Mouse (Mus musculus) heart, postnatal 36 days (tissue): Measurements from ENCODE around the gene Pank3. TPM values are rescaled to one million over a fixed set of nuclear protein-coding genes. Genes with fewer than 3 reads are reported as not detected.
"Not testable (repeated sequence)": the region's sequence is repeated elsewhere in the genome, so short reads cannot be mapped to it uniquely, and the experiment has no call there.

ENCODE experiments used
- DNase-seq, 2 experiments: peaks; one replicate each; pipeline ENCODE4 v3.0.0; 2021 to 2022
- intact Hi-C: fragments of 180-260 bp; cut with DNase I; formaldehyde crosslinking; loops from one replicate; pipeline ENCODE4 v1.15.1; 2025
- total RNA-seq, 2 experiments: library from RNA; stranded (reverse); gene quantifications; 2 replicates each; pipeline ENCODE4 v1.2.3; 2021

Pank3 gene
- total RNA-seq, 2 experiments from 2014 or later, result 21.9 to 24.3 TPM

- no peak for DNase-seq
- intact Hi-C loops, result no loop called here
These were observed 6.3 kb downstream of the Pank3 start for GRCm38 (mm10) chr11:35775606-35776005.

DNA sequence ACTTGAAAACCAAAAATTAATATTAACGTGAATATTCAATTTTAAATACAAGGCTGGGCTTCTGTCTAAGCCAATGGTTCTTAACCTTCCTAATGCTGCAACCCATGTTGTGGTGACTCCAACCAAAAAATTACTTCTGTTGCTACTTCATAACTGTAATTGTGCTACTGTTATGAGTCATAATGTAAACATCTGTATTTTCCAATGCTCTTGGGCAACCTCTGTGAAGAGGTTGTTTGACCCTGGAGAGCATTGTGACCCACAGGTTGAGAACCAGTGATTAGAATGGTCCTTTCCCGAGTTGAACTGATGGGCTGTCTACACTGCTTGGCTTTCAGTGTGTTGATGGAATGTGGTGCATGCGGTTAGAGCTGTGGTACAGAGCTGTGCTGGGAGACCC is 7.2 kb downstream of the Pank3 start:
- intact Hi-C loops, result no loop called here
- no peak for DNase-seq

- intact Hi-C loops, result no loop called here
- DNase-seq, result no peak
These were observed 11.1 kb downstream of the Pank3 start for GRCm38 (mm10) chr11:35780336-35780735.

GRCm38 (mm10) chr11:35782444-35782843 is 13.2 kb downstream of the Pank3 start:
- DNase-seq, result no peak
- intact Hi-C loops, result no loop called here

- intact Hi-C loops, result no loop called here
- DNase-seq, result no peak
These were observed 13.8 kb downstream of the Pank3 start for GRCm38 (mm10) chr11:35783038-35783437.

- DNase-seq, result no peak
- intact Hi-C loops, result no loop called here
These were observed 14.7 kb downstream of the Pank3 start for GRCm38 (mm10) chr11:35784002-35784401.

GRCm38 (mm10) chr11:35784537-35784936 is 15.3 kb downstream of the Pank3 start:
- intact Hi-C loops, result no loop called here
- DNase-seq, result no peak

- DNase-seq, result no peak
- intact Hi-C loops, result no loop called here
These were observed 19.2 kb downstream of the Pank3 start for GRCm38 (mm10) chr11:35788443-35788842.

- intact Hi-C loops, DNase-seq: not testable (repeated sequence)
These were observed 23.5 kb downstream of the Pank3 start for GRCm38 (mm10) chr11:35792800-35793199.

DNA sequence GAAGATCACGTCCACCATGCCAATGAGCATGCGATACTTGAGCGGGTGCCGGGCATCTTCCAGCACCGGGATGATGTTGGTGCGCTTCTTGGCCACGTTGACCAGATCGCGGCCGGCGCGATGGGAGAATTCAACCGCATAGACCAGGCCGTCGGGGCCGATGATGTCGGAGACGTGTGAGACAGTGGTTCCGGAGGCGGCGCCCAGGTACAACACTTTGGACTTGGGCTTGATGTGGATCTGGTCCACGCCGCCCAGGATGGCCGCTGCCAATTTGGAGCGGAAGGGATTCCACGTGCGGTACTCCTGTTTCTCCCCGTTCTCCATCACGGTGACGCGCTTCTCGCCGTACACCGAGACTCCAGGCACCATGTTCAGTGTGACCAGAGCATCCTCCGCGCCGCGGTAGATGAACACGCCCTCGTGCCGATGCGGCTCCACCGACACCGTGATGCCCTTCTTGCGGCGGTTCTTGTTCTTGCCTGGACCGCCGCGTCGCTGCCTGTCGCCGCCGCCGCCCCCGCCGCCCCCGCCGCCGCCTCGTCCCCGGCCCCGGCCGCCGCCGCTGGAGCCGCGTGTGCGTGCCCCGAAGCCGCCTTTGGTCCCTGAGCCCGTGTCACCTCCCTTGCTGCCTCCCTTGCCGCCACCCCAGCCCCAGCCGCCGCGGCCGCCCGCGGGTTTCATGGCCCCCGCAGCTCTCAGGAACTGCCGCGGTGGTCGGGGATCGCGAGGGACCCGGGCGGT is 28.6 kb downstream of the Pank3 start:
- no peak for DNase-seq
- intact Hi-C loops, result no loop called here

GRCm38 (mm10) chr11:35798495-35798820 is 29.2 kb downstream of the Pank3 start:
- intact Hi-C loops, result no loop called here
- no peak for DNase-seq

GRCm38 (mm10) chr11:35798874-35799273 is 29.6 kb downstream of the Pank3 start, which contains the start of gene Fbll1:
Fbll1 (minus strand) TSS chr11:35798884.
- DNase-seq, result peak; percentile 14 to 19
- intact Hi-C loops, result no loop called here

DNA sequence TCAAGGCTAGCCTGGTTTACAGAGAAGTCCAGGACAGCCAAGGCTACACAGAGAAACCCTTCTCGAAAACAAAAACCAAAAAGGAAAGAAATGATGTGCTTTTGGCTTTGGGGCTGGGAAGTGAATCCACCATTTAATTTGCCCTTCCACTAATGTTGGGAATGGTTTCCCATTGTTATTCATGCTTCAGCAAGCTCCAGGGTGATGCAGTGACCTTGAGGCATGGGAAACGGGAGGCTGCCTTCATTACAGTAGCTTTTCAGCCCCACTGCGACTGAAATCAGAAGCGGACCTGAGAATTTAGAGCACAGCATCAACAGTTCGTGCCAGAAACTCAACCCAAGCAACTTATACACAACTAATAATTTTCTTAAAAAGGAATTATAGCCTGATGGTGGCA is 32.0 kb downstream of the Pank3 start:
- intact Hi-C loops, result no loop called here
- no peak for DNase-seq

DNA sequence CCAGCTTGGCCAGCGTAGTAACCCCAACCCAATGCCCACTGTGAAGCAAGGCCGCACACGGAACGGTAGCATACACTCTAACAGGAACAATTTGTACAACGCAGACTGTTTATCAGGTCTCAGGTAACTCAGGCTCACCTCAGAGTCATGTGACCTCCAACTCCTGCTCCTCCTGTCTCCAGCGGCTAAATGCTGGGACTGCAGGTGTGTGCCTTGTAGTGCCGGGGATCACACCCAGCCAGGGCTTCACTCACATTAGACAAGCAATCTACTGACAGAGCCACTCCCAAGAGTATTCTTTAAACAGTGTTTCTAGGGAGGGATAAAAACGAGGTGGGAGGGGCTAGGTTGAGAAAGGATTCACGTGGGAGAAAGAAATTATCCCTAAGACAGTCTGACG is 42.2 kb downstream of the Pank3 start:
- DNase-seq, result no peak
- intact Hi-C loops, result no loop called here

GRCm38 (mm10) chr11:35816316-35816715 is 47.0 kb downstream of the Pank3 start:
- intact Hi-C loops, result no loop called here
- DNase-seq, result no peak

DNA sequence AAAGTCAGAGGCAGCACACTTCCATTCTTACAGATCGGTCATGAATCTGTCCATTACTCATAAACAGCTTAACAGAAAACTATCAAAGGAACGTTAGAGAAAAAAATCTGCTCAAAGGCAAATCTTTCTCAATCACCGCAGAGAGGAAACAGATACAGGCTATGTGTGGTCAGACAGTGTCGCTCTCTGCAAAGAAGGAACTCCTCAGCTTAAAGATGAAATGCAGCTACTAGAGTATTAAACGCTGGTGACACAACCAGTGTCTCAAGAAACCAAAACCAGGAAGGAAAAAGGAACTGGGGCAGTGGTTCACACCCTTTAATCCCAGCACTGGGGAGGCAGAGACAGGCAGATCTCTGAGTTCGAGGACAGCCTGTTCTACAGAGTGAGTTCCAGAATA is 58.4 kb downstream of the Pank3 start:
- intact Hi-C loops, result no loop called here
- DNase-seq, result no peak

GRCm38 (mm10) chr11:35832139-35832538 is 62.9 kb downstream of the Pank3 start:
- intact Hi-C loops, result loop anchor here (10.0 kb wide), 1 partner anchor 997 kb away; the partner anchor contains the start of gene Spdl1
- no peak for DNase-seq

- intact Hi-C loops, result loop anchor here (10.0 kb wide), 1 partner anchor 998 kb away; the partner anchor contains the start of gene Spdl1
- no peak for DNase-seq
These were observed 64.0 kb downstream of the Pank3 start for GRCm38 (mm10) chr11:35833270-35833669.

GRCm38 (mm10) chr11:35834022-35834760 is 64.9 kb downstream of the Pank3 start, which contains the start of gene Rars:
Rars (minus strand) TSS chr11:35834506.
- peak; percentile 93 to 94 for DNase-seq
- intact Hi-C loops, result loop anchor here (2.0 to 10.0 kb wide), 2 partner anchors 63 to 999 kb away; partner anchors contain the start of gene Spdl1

DNA sequence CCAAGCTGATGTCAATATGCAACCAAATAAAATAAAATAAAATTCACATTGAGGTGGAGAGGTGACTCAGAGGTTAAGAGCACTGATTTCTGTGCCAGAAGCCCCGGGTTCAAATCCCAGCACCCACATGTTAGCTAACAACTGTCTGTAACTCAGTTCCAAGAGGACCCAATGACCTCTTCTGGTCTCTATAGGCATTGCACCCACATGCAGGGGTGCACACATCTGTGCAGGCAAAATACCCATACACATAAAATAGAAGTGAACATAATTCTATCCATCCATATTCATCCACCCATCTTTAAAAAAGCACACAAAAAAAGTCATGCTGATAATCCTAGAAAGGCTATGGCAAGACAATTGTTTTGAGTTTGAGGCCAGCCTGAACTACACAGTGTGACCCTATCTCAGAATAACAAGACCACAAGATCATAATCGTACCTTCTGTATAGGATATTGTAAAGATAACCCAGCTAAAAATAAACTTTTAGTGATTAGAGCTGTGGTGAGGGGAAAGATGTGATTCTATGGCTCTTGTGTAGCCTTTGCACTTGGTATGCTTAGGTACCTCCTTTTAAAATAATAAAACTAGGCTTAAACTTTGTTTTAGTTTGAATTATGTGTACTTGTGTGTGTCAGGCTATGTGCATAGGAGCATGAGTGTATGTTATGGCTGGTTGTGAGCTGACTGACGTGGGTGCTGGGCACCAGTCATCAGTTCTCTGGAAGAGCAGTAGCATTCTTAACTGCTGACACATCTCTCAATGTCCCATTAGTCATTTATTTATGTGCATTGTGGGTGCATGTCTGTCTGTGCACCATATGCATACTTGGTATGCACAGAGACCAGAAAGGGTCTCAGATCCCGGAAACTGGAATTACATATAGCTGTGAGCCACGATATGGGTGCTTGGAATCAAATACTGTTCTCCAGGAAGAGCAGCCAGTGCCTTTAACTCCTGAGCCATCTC is 68.2 kb downstream of the Pank3 start:
- no peak for DNase-seq
- intact Hi-C loops, result loop anchor here (10.0 kb wide), 1 partner anchor 1003 kb away; the partner anchor contains the start of gene Spdl1
